Mouse (Mus musculus) lung, adult 2 months (tissue): ENCODE measurements around the gene Dock4. TPM values are rescaled to one million over a fixed set of nuclear protein-coding genes. Genes with fewer than 3 reads are reported as not detected.
A peak's percentile ranks its signal among the peaks of the same experiment; 100 is the strongest.

Experiments used
- DNase-seq: peaks from one replicate; pipeline ENCODE4 v3.0.0; 2022
- H3K4me1 ChIP-seq: fragments of 200-500 bp; 2 replicates; pipeline ENCODE4 v1.6.1; 2011; ENCODE audit warnings: low read length; ENCODE audit not compliant: control insufficient read depth, insufficient read depth
- H3K4me3 ChIP-seq: fragments of 200-500 bp; replicated peaks from 2 replicates; pipeline ENCODE3; 2011; ENCODE audit warnings: low read depth, mild to moderate bottlenecking, control low read depth, low read length; ENCODE audit errors: extremely low read depth
- CTCF ChIP-seq: fragments of 200-500 bp; IDR thresholded peaks from 2 replicates; pipeline ENCODE4 v1.5.1; 2011; ENCODE audit warnings: mild to moderate bottlenecking, low read length, control low read depth; ENCODE audit not compliant: insufficient read depth
- POLR2A ChIP-seq: fragments of 200-500 bp; IDR thresholded peaks from 2 replicates; pipeline ENCODE4 v1.6.1; 2011; ENCODE audit warnings: low read depth, mild to moderate bottlenecking, control low read depth, low read length, borderline replicate concordance; ENCODE audit errors: extremely low read depth
- WGBS: fragments of 180-500 bp; shearing (Covaris S2); methylation state at CpG from one replicate; pipeline ENCODE4 v1.1.7; 2018; 5-methylcytosine and 5-hydroxymethylcytosine counted together
- polyA plus RNA-seq: library from polyadenylated mRNA; depleted of rRNA; stranded (reverse); fragments of >200 nt; gene quantifications from 2 replicates; pipeline ENCODE4 v1.2.3, GENCODE M21; 2012

The Dock4 gene
- polyA plus RNA-seq, 1 experiment: 21.9 TPM

GRCm38 (mm10) chr12:40459673-40460265 lies 14.0 kb downstream of the Dock4 start:
- H3K4me3 ChIP-seq: no peak overlapping the region
- DNase-seq: no peak
- TF ChIP-seq CTCF (no peak), POLR2A (no peak)
- H3K4me1 ChIP-seq: peaks cover 31% of the 10 kb centered on the region
- WGBS: 42% methylated on average over 6 of the region's 6 CpGs

GRCm38 (mm10) chr12:40462693-40463235 lies 17.0 kb downstream of the Dock4 start:
- WGBS: 33% methylated on average over 7 of the region's 7 CpGs
- H3K4me1 ChIP-seq: peaks cover 31% of the 10 kb centered on the region
- H3K4me3 ChIP-seq: peak overlapping the region; percentile 9
- TF ChIP-seq CTCF (no peak), POLR2A (no peak; the same call in 1 of the 2 replicates)
- DNase-seq: no peak

- no peak for TF ChIP-seq POLR2A
- TF ChIP-seq CTCF: no peak
- 27% methylated on average over 2 of the region's 2 CpGs for WGBS
- H3K4me3 ChIP-seq: no peak overlapping the region
- no peak for DNase-seq
- peaks cover 28% of the 10 kb centered on the region for H3K4me1 ChIP-seq
Measured at GRCm38 (mm10) chr12:40463828-40464227, 18.1 kb downstream of the Dock4 start.

DNA sequence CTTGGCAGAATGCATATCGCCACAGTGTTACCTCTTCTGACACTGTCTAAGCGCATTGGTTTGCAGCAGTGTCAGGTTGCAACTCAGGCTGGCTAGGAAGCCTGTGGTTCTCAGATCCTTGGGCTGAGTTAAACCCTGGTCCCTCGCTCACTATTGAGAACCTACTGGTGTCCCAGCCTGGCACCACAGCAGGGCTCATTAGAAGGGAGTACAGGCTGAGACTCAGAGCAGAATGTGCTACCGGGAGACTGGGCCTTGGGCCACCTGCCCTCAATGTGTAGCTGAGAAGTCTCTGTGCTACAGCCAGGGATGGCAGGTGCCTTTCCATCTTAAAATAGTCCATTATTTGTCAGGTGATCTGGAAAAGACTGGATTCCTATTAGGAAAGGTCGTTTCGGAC lies 18.5 kb downstream of the Dock4 start:
- Histone ChIP-seq H3K4me1 (peaks cover 25% of the 10 kb centered on the region), H3K4me3 (no peak overlapping the region)
- 69% methylated on average over 6 of the region's 6 CpGs for WGBS
- DNase-seq: no peak
- TF ChIP-seq CTCF (no peak), POLR2A (no peak)

DNA sequence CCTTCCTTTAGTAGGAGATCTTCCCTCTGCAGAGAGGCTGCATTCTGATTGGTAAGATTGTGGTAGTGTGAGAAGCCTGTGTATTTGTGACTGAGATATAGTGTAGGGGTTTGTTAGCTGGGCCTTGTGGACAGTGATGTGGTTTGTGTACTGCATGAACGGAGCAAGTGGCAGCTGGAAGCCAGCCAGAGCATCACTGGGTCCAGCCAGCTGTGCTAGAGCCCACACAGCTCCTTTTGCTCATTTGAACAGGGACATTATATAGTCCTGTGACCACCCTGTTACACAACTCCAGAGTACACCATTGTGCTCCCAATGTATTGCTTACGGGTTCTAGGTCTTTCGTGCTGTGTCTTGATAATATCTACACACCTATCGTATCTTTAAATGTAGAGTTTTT lies 22.5 kb downstream of the Dock4 start:
- no peak for DNase-seq
- Histone ChIP-seq H3K4me1 (peaks cover 16% of the 10 kb centered on the region), H3K4me3 (no peak overlapping the region)
- WGBS: 78% methylated on average over 4 of the region's 4 CpGs
- TF ChIP-seq POLR2A (no peak), CTCF (no peak)

DNA sequence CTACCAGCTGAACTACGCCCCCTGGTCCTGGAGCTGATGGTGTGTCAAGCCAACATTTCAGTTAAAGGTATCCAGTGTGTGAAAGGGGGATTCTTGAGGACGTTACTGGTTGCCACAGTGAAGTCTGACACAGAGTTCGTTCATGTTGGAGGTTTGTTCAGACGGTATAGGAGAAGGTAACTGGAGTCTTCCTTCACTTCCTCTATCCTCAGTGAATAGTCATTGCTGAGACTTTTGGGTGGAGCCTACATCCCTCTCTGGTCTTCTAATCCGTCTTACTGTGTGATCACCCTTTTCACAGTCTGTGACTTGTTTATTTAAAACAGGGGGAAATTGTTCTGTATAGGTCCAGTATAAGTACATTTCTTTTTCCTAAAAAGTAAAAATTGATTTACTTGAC lies 23.3 kb downstream of the Dock4 start:
- TF ChIP-seq POLR2A (no peak), CTCF (no peak)
- 69% methylated on average over 5 of the region's 5 CpGs for WGBS
- DNase-seq: no peak
- H3K4me1 ChIP-seq: peaks cover 18% of the 10 kb centered on the region
- no peak overlapping the region for H3K4me3 ChIP-seq

GRCm38 (mm10) chr12:40471649-40472399 lies 26.1 kb downstream of the Dock4 start:
- 22% methylated on average over 11 of the region's 11 CpGs for WGBS
- H3K4me1 ChIP-seq: peaks cover 10% of the 10 kb centered on the region
- H3K4me3 ChIP-seq: peak overlapping the region; percentile 24
- no peak for DNase-seq
- TF ChIP-seq CTCF (no peak), POLR2A (no peak)

- Histone ChIP-seq H3K4me3 (no peak overlapping the region), H3K4me1 (peaks cover 21% of the 10 kb centered on the region)
- 58% methylated on average over 2 of the region's 2 CpGs for WGBS
- DNase-seq: no peak
- TF ChIP-seq POLR2A: no peak
- TF ChIP-seq CTCF: no peak
Measured at GRCm38 (mm10) chr12:40473709-40474108, 28.0 kb downstream of the Dock4 start.

DNA sequence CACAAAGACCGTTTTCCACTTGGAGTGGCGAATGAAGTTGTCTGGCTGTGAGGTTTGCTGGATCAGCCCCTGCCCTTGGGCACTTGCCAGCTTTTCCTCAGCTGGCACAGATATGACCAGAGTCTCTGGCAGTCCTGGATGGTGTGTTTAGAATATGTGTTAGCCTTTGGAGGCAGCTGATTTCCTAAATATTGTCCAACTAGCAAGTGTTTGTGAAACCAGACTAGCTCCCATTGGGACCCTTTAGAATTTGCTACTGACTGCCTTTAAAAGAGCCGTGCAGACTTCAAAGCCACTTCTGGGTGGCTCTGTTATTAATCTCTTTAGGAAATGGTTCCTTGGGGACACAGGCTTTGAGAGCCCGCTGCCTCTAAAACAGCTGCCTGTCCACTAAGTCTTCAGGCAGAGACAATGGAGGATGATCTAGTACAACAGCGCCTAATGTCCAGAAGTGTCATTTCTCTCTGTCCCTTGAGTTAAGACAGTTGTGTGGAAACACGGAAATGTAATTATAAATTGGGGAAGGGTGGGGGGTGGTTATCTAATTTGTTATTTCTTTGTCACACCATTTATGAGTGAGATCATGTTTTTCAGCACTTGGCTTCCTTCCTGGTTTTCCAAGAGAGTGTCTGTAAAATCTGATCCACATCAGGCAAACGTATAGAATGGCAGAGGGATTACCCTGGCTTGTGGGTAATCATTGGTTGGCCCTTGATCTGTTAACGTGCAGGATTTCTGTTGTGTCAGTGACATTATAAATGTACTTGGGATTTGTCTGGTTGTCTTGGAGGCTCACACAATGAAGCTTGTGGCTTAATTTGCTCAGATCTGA lies 32.1 kb downstream of the Dock4 start:
- DNase-seq: no peak
- no peak for TF ChIP-seq POLR2A
- TF ChIP-seq CTCF: no peak
- no peak overlapping the region for H3K4me3 ChIP-seq
- 31% methylated on average over 8 of the region's 8 CpGs for WGBS
- H3K4me1 ChIP-seq: peaks cover 17% of the 10 kb centered on the region

GRCm38 (mm10) chr12:40484224-40484623 lies 38.5 kb downstream of the Dock4 start:
- Histone ChIP-seq H3K4me1 (peaks cover 12% of the 10 kb centered on the region), H3K4me3 (no peak overlapping the region)
- no peak for DNase-seq
- WGBS: 9% methylated on average over 3 of the region's 3 CpGs
- TF ChIP-seq POLR2A: no peak
- TF ChIP-seq CTCF: no peak
